Mouse (Mus musculus): ENCODE results near the gene Ntm. TPM values are rescaled to one million over a fixed set of nuclear protein-coding genes. Genes with fewer than 3 reads are reported as not detected.

The Ntm gene
- total RNA-seq, 2 experiments from 2014 or later = not detected

- ATAC-seq (replicated peaks; ENCODE audit: low FRiP score, poor library complexity, severe bottlenecking) = no peak
Observed at GRCm38 (mm10) chr9:29058811-29059210, 904.1 kb downstream of the Ntm start.

GRCm38 (mm10) chr9:29055637-29056036, 907.3 kb downstream of the Ntm start:
- no peak for ATAC-seq (replicated peaks; ENCODE audit: low FRiP score, poor library complexity, severe bottlenecking)

DNA sequence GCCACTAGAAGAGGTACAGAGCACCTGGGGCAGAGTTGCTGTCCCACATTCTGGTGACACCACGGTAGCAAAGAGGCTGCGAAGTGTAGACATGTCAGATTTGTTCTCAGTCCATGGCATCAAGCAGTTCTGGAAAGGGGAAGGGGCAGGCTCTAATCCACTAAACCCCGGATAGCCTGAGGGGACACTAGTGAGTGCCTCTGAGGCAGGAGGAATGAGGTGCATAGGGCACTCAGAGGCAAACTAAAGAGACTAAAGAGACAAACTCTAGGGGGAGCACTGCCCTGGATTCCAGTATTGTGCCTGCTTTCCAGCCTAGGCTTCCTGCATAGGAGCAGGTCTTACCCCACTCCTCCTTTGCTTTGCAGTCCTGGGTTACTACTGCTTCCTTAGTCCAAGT, 926.5 kb downstream of the Ntm start:
- ATAC-seq (replicated peaks; ENCODE audit: low FRiP score, poor library complexity, severe bottlenecking) = no peak

DNA sequence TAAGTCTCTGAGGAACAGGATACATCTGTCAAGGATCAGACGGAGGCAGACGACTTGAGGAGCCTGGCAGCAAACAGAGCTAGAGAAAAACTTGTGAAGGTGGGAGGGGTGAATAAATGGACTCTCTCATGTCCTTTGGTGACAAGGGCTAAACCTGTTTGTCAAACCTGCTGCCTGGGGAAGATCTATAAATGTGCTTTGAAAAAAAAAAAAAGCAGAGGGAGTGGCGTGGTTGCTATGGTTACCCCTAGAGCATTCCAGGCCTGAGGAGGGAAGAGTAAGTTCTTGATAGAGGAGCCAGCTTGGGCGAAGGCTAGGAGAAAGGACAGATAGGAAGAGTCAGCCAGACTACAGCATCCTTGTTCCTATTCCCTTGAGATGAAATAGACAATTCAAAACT, 926.9 kb downstream of the Ntm start:
- no peak for ATAC-seq (replicated peaks; ENCODE audit: low FRiP score, poor library complexity, severe bottlenecking)

DNA sequence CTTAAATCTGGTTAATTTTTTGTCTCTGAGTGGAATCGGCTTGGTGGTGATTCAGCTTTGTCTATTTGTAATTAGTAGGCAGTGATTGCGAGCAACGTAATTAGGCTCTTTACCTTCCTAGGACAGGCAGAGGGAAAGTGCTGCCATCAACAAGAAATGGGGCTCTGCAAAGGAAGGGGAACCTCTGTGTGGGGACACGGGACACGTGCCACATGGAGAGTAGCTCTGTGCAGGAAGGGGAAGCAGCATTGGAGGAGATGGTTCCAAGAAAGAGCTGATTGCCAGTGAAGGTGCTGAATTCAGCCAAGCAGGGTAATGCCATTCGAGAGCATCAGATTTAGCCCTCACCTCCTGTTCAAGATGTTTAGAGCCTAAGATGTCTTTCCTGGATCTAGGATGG, 936.5 kb downstream of the Ntm start:
- no peak for ATAC-seq (replicated peaks; ENCODE audit: low FRiP score, poor library complexity, severe bottlenecking)

GRCm38 (mm10) chr9:29025603-29026002, 937.3 kb downstream of the Ntm start:
- ATAC-seq (replicated peaks; ENCODE audit: low FRiP score, poor library complexity, severe bottlenecking) = no peak

GRCm38 (mm10) chr9:29025104-29025503, 937.8 kb downstream of the Ntm start:
- no peak for ATAC-seq (replicated peaks; ENCODE audit: low FRiP score, poor library complexity, severe bottlenecking)

- no peak for ATAC-seq (replicated peaks; ENCODE audit: low FRiP score, poor library complexity, severe bottlenecking)
Observed at GRCm38 (mm10) chr9:29016879-29017278, 946.1 kb downstream of the Ntm start.

DNA sequence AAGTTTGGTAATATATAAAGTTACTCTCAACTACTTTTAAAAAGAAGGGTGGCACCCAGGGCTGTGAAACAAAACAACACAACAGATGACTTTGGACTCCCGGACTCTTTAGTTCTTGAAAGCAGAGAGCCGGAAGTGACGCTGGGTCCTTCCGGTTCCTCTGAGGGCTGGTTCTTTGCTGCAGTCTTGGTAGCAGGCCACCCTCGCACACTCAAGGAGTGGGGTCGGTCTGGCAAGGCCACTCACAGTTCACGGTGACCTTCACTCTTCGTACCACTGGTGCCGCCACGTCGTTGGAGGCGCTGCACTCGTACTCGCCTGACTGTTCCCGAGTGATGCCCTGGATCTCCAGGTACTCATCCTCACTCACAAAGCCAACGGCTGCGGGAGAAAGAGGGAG, 949.1 kb downstream of the Ntm start:
- ATAC-seq (replicated peaks; ENCODE audit: low FRiP score, poor library complexity, severe bottlenecking) = no peak

DNA sequence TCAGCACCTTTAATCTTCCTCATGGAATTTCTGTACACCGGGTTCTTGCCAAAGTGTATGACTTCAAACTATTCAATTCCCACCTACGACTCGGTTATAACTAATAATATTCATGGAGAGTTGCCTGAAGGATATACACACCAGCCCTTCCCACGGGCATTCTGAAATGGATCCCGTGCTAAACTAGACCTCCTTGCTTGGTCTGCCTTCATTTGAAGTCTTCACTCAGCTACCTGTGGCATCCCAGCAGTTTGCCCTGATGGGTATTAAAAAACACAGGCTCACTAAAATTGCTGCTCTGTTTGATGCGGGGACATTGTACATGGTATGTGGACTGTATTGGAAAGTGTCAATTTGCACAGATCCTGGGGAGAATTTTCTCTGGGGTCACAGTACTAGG, 950.4 kb downstream of the Ntm start:
- no peak for ATAC-seq (replicated peaks; ENCODE audit: low FRiP score, poor library complexity, severe bottlenecking)

GRCm38 (mm10) chr9:29011476-29011875, 951.5 kb downstream of the Ntm start:
- ATAC-seq (replicated peaks; ENCODE audit: low FRiP score, poor library complexity, severe bottlenecking) = no peak

- no peak for ATAC-seq (replicated peaks; ENCODE audit: low FRiP score, poor library complexity, severe bottlenecking)
Observed at GRCm38 (mm10) chr9:29004534-29004933, 958.4 kb downstream of the Ntm start.

GRCm38 (mm10) chr9:28999951-29000351, 963.0 kb downstream of the Ntm start:
- no peak for ATAC-seq (replicated peaks; ENCODE audit: low FRiP score, poor library complexity, severe bottlenecking)

GRCm38 (mm10) chr9:28977275-28977674, 985.7 kb downstream of the Ntm start:
- no peak for ATAC-seq (replicated peaks; ENCODE audit: low FRiP score, poor library complexity, severe bottlenecking)

- no peak for ATAC-seq (replicated peaks; ENCODE audit: low FRiP score, poor library complexity, severe bottlenecking)
Observed at GRCm38 (mm10) chr9:28969455-28969854, 993.5 kb downstream of the Ntm start.

All from erythroid progenitor cell, adult 5-6 weeks (primary cell).